Mouse (Mus musculus) CD4-positive, CD25-positive, alpha-beta regulatory T cell, adult 4 months (primary cell): Measurements from ENCODE around the gene Cacna2d3. TPM values are rescaled to one million over a fixed set of nuclear protein-coding genes. Genes with fewer than 3 reads are reported as not detected.

ENCODE experiments used
- ATAC-seq: one replicate; pipeline ENCODE4 v1.8.0; 2017
- polyA plus RNA-seq, 2 experiments: library from polyadenylated mRNA; unstranded; fragments of 100-300 nt; shearing (Covaris generic); gene quantifications; one replicate each; pipeline ENCODE4 v1.2.1; 2017

The Cacna2d3 gene
- polyA plus RNA-seq, 2 experiments from 2014 or later: not detected

DNA sequence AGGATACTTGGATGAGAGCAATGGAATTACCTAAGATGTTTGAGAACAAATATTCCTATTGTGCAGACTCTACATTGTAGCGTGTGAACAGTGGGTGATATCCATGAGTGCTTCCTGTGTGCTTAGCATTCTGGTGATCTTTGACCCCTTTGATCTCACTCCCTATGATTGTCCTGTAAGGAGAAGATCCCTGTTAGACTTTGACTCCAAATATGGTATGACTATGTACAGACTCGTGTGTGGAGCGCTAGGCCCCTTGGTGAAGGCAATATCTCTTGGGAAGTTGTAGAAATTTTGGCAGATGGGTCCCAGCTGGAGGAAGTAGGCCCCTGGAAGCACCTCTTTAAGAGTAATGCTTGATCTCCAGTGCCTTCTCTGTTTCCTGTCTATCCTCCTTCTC is 829.1 kb downstream of the Cacna2d3 start:
- no peak for ATAC-seq

DNA sequence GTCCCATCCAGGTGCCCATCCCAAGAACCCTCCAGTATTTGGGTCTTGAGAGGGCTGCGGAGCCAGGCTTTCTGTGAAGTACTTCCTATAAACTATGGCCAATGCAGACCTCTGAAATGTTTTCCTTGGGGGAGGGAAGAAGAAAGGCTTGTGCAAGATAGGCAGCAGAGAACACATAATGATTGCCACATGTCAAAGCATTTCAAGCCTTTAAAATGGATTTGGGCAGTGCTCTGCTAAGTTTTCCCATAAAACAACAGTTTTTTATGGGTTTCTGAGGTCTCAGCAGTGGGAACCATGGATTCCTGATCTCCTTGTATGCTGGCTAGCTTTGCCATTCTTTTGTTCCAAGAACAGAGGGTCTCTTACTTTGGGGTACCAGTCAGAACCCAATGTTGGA is 834.3 kb downstream of the Cacna2d3 start:
- no peak for ATAC-seq

DNA sequence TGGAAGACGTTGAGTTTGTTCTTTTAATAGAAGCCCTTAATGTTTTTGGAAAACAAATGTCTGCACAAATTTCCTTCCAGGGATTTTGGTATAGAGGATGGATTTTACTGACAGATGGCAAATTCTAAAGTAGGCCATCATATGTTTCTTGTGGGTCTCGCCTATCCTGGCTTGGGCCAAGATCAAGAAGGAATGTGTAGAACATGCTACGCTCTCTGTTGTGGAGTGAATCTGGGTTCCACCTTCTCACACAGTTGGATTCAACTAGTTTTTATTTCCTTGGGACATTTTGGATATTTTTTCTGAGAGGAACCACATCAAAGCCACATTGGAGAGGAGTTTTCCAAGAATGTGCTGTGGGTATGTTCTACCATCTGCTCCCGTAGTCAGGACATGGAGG is 835.0 kb downstream of the Cacna2d3 start:
- no peak for ATAC-seq

DNA sequence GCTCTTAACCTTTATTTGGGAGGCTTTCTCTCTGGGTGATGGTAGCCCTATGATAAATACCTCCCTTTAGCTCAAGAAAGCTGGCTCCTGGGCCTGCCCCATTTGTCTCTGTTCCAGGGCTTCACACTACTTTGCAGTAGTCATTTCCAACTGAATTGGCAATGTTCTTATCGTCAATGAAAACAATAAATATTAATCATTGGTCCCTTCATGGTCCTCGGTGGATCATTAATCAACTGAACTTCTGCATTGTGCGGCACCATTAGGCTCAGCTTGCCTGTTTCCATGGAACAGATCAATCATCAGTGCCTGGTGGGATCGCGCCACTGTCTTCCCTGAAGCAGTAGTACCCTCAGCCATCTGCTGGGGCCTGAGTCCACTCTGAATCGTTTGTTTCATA is 850.7 kb downstream of the Cacna2d3 start:
- no peak for ATAC-seq

DNA sequence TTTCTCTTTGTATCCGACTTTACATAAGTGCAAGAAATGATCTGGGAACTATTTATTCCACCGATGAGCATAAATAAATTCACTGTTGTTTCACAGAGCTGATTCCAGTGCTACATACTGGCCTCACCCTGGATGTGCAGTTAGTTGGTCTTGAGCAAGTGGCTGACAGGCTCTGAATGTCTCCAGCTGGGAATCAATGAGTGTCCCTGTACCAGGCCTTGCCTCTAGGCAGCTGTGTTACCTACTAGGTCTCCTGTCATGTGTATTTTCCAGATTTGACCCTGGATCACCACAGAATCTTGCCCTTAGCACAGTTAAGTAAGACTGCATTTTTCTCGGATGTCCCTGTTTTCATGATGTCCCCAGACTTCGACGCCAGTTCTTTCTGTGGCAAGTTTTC is 851.3 kb downstream of the Cacna2d3 start:
- ATAC-seq: no peak

DNA sequence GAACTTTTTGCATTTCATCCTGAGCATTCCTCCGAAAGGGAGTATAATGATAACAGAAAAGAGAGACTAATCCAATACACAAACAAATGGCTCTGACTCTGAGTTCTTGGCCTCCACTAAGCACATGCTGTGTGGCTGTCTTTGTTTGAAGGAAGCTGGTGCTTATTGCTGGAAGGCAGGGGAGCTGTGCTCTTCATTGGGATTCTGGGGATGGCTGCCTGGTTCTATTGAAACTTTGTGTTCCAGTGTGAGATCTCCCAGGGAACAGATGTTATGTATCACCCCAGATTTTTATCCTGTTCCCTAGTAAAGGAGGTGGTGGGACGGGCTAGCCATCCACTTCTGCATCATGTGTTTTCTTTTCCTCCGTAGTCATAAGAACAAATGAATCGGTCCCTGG is 856.7 kb downstream of the Cacna2d3 start:
- no peak for ATAC-seq

DNA sequence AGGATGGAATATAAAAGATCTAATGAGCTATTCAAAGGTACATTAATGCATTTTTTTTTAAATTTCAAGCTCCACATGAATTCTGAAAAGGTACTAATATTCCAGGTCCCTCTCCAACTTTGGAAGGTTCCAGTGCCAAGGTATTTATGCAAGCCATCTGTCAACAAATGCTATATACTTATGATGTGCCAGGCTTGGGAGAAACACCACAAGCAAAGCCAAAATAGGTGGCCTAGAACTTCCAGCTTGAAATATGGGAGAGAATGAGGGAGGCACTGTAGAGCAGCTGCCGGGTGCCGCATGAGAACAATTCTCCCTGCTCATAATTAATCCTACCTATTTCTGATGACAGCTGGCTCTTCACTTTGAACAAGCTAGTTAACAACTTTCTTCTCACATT is 860.5 kb downstream of the Cacna2d3 start:
- ATAC-seq: no peak

Other genes with a start within 250 kb of the Cacna2d3 start
- 100 to 1,000 TPM; 332 to 374 TPM for gene Selenok, start 246.4 kb upstream of the Cacna2d3 start, polyA plus RNA-seq